Mouse (Mus musculus): ENCODE data around the gene Gal3st1. TPM values are rescaled to one million over a fixed set of nuclear protein-coding genes. Genes with fewer than 3 reads are reported as not detected.

Gene Gal3st1
- not detected for total RNA-seq (2023)

DNA sequence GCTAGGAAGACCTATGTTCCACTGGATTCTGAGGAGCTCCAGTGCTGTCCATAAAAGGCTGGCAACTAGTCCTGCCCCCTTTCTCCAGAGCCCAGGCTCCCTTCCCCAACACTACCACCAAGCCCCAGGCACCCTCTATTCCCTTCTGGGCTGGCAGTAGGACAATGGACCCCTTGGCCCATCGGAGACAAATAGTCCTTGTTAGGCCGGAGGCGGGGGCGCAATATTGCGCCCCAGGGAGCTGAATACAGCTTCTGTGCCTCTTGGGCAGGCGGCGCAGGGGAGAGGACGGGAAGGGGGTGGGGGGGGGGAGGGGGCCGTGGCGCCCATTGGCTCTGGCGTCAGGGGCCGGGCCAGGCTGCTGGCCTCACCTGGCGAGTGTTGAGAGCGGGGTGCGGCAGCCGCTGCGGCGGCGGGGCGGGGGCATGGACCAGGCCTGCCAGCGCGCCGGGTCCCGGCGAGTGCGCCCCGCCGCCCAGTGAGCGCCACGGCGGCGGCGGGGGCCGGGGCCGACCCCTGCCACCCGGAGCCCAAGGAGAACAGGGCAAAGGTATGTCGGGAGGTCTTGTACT is at the start of gene Gal3st1:
Gene Gal3st1, plus strand, starts transcription at position 346 of the 572 bp plus-strand sequence.

DNA sequence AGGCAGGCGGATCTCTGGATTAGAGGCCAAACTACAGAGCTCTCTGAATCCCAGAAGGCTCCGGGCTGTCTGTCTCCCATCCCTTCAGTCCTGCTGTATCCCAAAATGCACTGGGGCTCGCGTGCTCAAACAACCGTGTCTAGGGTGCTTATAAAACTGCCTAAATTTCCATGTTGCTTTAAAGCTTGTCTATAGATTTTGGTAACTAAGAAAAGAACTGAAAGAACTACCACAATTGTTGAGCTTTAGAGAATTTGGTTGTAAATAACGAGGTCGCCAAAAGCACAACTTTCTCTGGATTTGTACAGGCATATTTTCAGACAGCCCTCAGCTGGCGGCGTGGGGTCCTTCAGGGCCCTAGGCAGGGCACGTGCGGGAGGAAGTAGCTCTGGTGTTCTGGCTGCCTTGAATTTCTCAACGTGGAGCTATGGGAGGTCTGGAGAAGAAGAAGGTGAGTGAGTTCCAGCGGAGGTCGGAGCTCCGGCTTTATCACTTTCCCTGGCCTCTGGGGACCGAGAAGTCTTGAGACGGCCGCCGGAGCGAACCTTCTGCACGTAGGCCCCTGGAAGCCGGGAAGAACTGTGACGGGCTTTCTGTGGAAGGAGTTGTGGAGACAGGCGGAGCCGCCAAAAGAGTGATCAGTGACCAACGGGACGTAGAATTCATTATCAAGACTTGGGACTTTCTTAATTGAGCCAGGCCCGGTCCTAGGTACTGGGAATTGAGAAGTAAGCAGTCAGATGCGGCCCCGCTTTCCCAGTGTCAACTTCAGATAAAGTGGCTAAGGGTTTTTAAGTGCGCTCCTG is 19.6 kb upstream of the Gal3st1 start, which contains the start of gene Pes1:
Gene Pes1, plus strand, starts transcription at position 366 of the 806 bp plus-strand sequence.

DNA sequence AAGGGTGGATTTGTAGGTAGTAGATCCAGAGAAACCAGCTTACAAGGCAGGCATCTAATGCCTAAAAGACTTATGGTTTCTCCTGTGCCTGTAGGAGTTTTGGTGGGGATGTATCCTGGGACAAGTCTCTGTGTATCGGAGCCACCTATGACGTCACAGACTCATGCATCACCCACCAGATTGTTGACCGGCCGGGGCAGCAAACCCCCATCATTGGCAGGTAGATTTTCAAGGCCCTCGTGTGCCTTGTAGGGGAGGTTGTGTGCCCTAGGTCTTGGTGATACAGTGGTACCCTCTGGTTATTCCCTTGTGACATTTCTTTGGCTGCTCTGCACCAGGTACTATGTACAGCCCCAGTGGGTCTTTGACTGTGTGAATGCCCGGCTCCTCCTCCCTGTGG is 6.8 kb upstream of the Gal3st1 start, which contains the start of gene 4930556J24Rik:
Gene 4930556J24Rik, minus strand, starts transcription at position 101 of the 400 bp plus-strand sequence.

DNA sequence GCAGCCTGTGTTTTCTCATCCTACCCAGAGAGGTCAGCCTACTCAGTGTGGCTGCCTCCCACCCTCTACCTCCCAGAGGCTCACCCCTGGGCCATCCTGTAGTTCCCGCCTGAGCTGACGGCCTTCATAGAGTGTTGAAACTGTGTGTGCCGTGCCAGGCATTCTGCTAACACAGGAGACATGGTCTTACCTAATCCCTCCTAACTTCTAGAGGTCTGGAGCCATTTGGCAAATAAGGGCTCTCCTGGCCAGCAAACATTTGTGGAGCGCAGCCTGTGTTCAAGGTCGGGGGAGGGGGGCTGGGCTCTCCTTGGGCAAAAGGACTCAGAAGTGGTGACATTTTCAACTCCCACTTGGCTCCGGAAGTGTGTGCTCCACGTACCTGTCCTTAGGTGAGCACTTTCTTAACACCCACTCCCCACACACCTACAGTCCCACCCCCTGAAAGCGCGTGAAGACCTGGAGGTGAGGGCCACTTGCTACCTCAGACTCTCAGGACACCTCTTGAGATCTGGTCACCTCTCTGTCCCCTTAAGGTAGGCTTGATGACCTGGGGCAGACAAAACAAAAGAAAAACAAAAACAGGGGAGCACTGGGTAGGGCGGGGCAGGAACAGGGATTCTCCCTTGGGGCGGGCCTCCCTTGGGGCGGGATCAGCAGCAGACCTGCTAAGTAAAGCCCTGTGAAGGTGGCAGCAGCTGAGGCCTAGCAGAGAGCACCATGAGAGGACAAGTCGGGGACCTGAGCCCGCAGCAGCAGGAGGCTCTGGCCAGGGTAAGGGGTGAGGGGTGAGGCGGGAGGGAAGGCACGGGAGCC is 47.9 kb downstream of the Gal3st1 start, which contains the start of gene Sec14l4:
Gene Sec14l4, plus strand, starts transcription at position 337 of the 816 bp plus-strand sequence.

Other genes starting within 250 kb of the Gal3st1 start
- not detected for gene Osbp2, start 119.7 kb upstream of the Gal3st1 start, total RNA-seq (2023)
- not detected for gene 4921536K21Rik, start 88.5 kb upstream of the Gal3st1 start, total RNA-seq (2023)
- 2.8 TPM for gene Dusp18, start 88.4 kb upstream of the Gal3st1 start, total RNA-seq (2023)
- gene Slc35e4, start 69.0 kb upstream of the Gal3st1 start, total RNA-seq (2023) = 1.7 TPM
- gene Tcn2, start 51.5 kb upstream of the Gal3st1 start, total RNA-seq (2023) = 10.8 TPM
- 78.1 TPM for gene Pes1, start 19.7 kb upstream of the Gal3st1 start, total RNA-seq (2023)
- not detected for gene 4930556J24Rik, start 6.9 kb upstream of the Gal3st1 start, total RNA-seq (2023)
- not detected for gene Sec14l4, start 47.8 kb downstream of the Gal3st1 start, total RNA-seq (2023)
- not detected for gene Sec14l3, start 81.2 kb downstream of the Gal3st1 start, total RNA-seq (2023)
- gene Mtfp1, start 111.8 kb downstream of the Gal3st1 start, total RNA-seq (2023) = 2.6 TPM
- 0.88 TPM for gene Sec14l2, start 139.8 kb downstream of the Gal3st1 start, total RNA-seq (2023)
- 18.4 TPM for gene Rnf215, start 151.6 kb downstream of the Gal3st1 start, total RNA-seq (2023)
- 6.1 TPM for gene Ccdc157, start 176.7 kb downstream of the Gal3st1 start, total RNA-seq (2023)
- 54.8 TPM for gene Sf3a1, start 176.7 kb downstream of the Gal3st1 start, total RNA-seq (2023)
- 62.8 TPM for gene Tbc1d10a, start 203.2 kb downstream of the Gal3st1 start, total RNA-seq (2023)
- gene Castor1, start 234.6 kb downstream of the Gal3st1 start, total RNA-seq (2023) = 12.9 TPM

Measured in CD4-positive naive resting alpha-beta T cell, adult 76 days (primary cell).